Mouse (Mus musculus): Measurements from ENCODE around the gene Fam172a. TPM values are rescaled to one million over a fixed set of nuclear protein-coding genes. Genes with fewer than 3 reads are reported as not detected.

The Fam172a gene
- polyA plus RNA-seq, 1 experiment from 2014 or later: 39.8 TPM

DNA sequence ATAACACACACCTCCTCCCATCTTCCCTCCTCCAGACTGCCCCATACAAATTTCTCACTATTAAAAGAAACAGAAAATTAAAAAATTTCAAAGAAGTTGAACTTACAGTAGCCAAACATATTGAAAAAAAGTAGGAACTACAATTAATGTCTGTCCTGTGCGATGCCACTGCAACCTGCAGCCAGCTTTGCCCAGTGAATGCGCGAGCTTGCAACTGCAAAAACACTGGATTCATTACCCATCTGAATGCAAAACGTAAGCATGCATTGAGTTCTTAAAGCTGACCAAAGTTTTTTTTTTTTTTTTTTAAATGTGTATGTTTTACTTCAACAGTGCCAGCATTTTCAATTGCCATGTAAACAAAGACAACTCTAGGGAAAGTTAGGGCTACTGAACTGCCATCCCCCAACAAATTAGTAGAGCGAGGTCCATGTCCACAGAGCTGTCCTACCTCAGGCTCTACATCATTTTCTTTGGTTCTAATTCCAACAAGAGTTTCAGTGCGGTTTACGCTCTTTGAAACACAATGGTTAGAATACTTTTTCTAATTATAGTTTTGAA lies 494.5 kb downstream of the Fam172a start:
- 21% methylated on average over 7 of the region's 7 CpGs for WGBS
- Histone ChIP-seq H3K4me2 (peak overlapping the region; percentile 88), H3K4me1 (peaks cover 17% of the 10 kb centered on the region), H3K4me3 (peak overlapping the region; percentile 47), H3K27me3 (peaks cover 86% of the 10 kb centered on the region), H3K9ac (peak overlapping the region; percentile 27; the same call in 1 of the 2 replicates), H3K27ac (peak overlapping the region; percentile 45; the same call in 1 of the 2 replicates), H3K36me3 (no peaks in the 10 kb centered on the region), H3K9me3 (no peaks in the 10 kb centered on the region)
- ATAC-seq (ENCODE audit: insufficient number of reproducible peaks, insufficient read depth, low FRiP score, low TSS enrichment, low read depth): no peak

- H3K27ac ChIP-seq: peak overlapping the region; percentile 96
- peaks cover 17% of the 10 kb centered on the region for H3K4me1 ChIP-seq
- peak overlapping the region; percentile 88 for H3K9ac ChIP-seq
- H3K4me3 ChIP-seq: peak overlapping the region; percentile 71
- no peaks in the 10 kb centered on the region for H3K36me3 ChIP-seq
- WGBS: under 1% methylated on average over 9 of the region's 9 CpGs
- no peak for ATAC-seq (ENCODE audit: insufficient number of reproducible peaks, insufficient read depth, low FRiP score, low TSS enrichment, low read depth)
- peaks cover 82% of the 10 kb centered on the region for H3K27me3 ChIP-seq
- no peaks in the 10 kb centered on the region for H3K9me3 ChIP-seq
- H3K4me2 ChIP-seq: peak overlapping the region; percentile 88
Measured at GRCm38 (mm10) chr13:78197286-78197818, 495.5 kb downstream of the Fam172a start.

GRCm38 (mm10) chr13:78197819-78198390 lies 496.1 kb downstream of the Fam172a start:
- ATAC-seq (ENCODE audit: insufficient number of reproducible peaks, insufficient read depth, low FRiP score, low TSS enrichment, low read depth): no peak
- H3K27me3 ChIP-seq: peaks cover 82% of the 10 kb centered on the region
- no peaks in the 10 kb centered on the region for H3K9me3 ChIP-seq
- H3K4me1 ChIP-seq: peaks cover 18% of the 10 kb centered on the region
- H3K27ac ChIP-seq: peak overlapping the region; percentile 96
- under 1% methylated on average over 31 of the region's 33 CpGs for WGBS
- no peaks in the 10 kb centered on the region for H3K36me3 ChIP-seq
- H3K9ac ChIP-seq: peak overlapping the region; percentile 88
- peak overlapping the region; percentile 88 for H3K4me2 ChIP-seq
- peak overlapping the region; percentile 71 for H3K4me3 ChIP-seq

DNA sequence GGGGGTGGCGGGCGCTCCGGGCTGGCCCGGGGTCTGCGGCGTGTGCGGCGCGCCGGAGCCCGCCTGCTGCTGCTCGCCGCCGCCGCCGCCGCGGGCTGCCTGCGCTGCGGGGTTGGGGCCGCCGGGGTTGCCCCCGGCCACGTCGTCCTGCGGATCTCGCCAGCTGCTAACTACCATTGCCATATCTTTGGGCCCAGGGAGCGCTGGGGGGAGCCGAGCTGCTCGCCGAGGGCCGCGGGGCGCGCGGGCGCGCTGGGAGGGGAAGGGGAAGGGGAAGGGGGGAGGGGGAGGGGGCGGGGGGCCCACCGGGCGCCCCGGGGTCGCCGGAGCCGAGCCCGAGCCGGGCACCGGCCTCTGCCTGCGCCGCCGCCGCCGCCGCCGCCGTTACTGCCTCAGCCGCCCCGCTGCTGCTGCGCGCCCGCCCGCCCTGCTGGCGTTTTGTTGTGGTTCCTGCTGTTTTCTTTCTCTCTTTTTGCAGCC lies 496.6 kb downstream of the Fam172a start:
- Histone ChIP-seq H3K27ac (peak overlapping the region; percentile 96), H3K4me2 (peak overlapping the region; percentile 88), H3K4me3 (peak overlapping the region; percentile 71), H3K9ac (peak overlapping the region; percentile 88), H3K36me3 (no peaks in the 10 kb centered on the region), H3K4me1 (peaks cover 23% of the 10 kb centered on the region), H3K27me3 (peaks cover 82% of the 10 kb centered on the region), H3K9me3 (no peaks in the 10 kb centered on the region)
- WGBS: 0% methylated on average over 22 of the region's 63 CpGs
- ATAC-seq (ENCODE audit: insufficient number of reproducible peaks, insufficient read depth, low FRiP score, low TSS enrichment, low read depth): no peak

- Histone ChIP-seq H3K4me2 (peak overlapping the region; percentile 88), H3K9ac (peak overlapping the region; percentile 88), H3K27me3 (peaks cover 82% of the 10 kb centered on the region), H3K36me3 (no peaks in the 10 kb centered on the region), H3K9me3 (no peaks in the 10 kb centered on the region), H3K4me3 (peak overlapping the region; percentile 71), H3K4me1 (peaks cover 27% of the 10 kb centered on the region), H3K27ac (peak overlapping the region; percentile 96)
- ATAC-seq (ENCODE audit: insufficient number of reproducible peaks, insufficient read depth, low FRiP score, low TSS enrichment, low read depth): peak; percentile 22; the same call in 1 of the 2 replicates
- under 1% methylated on average over 85 of the region's 92 CpGs for WGBS
Measured at GRCm38 (mm10) chr13:78198871-78199641, 497.2 kb downstream of the Fam172a start.

DNA sequence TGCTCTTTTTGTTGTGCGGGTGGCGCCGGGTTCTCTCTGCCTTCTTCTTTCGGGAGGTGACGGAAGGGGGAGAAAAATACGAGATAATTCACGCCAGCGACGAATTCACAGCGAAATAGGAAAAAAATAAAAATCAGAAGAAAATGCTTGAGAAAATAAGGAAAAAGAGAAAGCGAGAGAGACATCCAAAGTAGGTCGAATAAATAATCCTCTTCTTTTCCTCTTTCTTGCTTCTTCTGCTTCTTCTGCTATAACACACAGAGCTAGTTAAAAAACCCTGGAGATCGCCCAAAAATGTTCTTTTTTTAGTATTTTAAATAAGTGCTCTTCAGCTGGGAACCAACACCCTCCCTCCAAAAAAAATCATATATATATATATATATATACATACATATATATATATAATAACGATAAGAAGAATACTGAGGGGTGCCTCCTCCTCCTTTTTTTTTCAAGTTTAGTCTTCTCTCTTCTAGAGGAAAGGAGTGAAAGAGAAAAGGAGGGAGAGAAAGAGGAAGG lies 497.9 kb downstream of the Fam172a start, which contains the start of gene Nr2f1:
TSS of gene Nr2f1 (minus strand) at position 116 of the 519 bp plus-strand sequence.
- H3K27me3 ChIP-seq: peaks cover 82% of the 10 kb centered on the region
- peak within 1 kb of the TSS; percentile 88 for H3K9ac ChIP-seq
- no peaks in the 10 kb centered on the region for H3K9me3 ChIP-seq
- peak within 1 kb of the TSS; percentile 88 for H3K4me2 ChIP-seq
- under 1% methylated on average over 14 of the region's 14 CpGs for WGBS
- H3K4me1 ChIP-seq: peaks cover 24% of the 10 kb centered on the region
- peak within 1 kb of the TSS; percentile 96 for H3K27ac ChIP-seq
- H3K36me3 ChIP-seq: no peaks in the 10 kb centered on the region
- H3K4me3 ChIP-seq: peak within 1 kb of the TSS; percentile 71
- no peak for ATAC-seq (ENCODE audit: insufficient number of reproducible peaks, insufficient read depth, low FRiP score, low TSS enrichment, low read depth)

GRCm38 (mm10) chr13:78200407-78200806 lies 498.6 kb downstream of the Fam172a start:
- under 1% methylated on average over 9 of the region's 9 CpGs for WGBS
- ATAC-seq (ENCODE audit: insufficient number of reproducible peaks, insufficient read depth, low FRiP score, low TSS enrichment, low read depth): no peak
- Histone ChIP-seq H3K4me2 (peak overlapping the region; percentile 88), H3K9ac (no peak overlapping the region), H3K27ac (0 out of 2 replicates have a peak overlapping the region, but pooled peaks have one; percentile 22), H3K4me3 (peak overlapping the region; percentile 71), H3K27me3 (peaks cover 81% of the 10 kb centered on the region), H3K36me3 (no peaks in the 10 kb centered on the region), H3K4me1 (peaks cover 17% of the 10 kb centered on the region), H3K9me3 (no peaks in the 10 kb centered on the region)

DNA sequence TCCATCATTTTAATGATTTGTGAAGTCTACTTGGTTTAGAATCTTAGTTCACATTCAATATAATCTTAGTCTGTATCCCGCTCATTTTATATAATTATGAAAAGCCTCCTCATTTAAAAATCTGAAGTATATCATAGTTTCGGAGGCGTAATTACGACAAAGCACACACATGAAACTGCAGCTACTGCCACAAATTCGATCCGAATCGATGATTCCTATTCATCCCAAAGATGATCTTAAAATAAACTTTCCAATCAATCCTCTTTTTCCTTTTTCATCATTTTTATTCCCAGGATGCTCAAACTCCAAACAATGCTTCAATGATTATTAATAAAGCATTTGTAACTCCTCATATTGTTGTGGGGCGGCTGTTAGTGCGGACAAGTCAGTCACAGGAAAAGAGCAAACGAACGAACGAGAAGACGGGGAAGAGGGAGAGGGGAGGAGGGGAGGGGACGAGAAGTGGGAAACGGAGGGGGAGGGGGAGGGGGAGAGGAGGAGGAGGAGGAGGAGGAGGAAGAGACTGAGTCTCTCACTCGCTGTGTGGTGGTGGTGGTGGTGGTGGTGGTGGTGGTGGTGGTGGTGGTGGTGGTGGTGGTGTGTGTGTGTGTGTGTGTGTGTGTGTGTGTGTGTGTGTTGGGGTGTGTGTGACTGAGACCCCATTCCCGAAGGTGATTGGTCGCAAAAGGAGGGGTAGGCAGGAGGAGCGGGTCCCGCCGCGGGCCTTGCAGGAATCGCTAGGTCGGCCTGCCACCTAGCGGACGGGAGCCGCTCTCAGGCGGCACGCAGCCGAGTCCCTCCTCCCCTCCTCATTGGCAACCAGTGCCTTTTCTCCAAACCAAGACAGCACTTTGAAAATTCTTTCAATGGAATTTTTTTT lies 499.4 kb downstream of the Fam172a start:
- H3K4me2 ChIP-seq: peak overlapping the region; percentile 88
- H3K27me3 ChIP-seq: peaks cover 80% of the 10 kb centered on the region
- no peaks in the 10 kb centered on the region for H3K36me3 ChIP-seq
- H3K27ac ChIP-seq: no peak overlapping the region
- H3K9me3 ChIP-seq: no peaks in the 10 kb centered on the region
- peak overlapping the region; percentile 71 for H3K4me3 ChIP-seq
- H3K4me1 ChIP-seq: peaks cover 17% of the 10 kb centered on the region
- under 1% methylated on average over 27 of the region's 30 CpGs for WGBS
- peak; percentile 53 for ATAC-seq (ENCODE audit: insufficient number of reproducible peaks, insufficient read depth, low FRiP score, low TSS enrichment, low read depth)
- H3K9ac ChIP-seq: peak overlapping the region; percentile 73; the same call in 1 of the 2 replicates

GRCm38 (mm10) chr13:78201871-78202565 lies 500.2 kb downstream of the Fam172a start:
- no peak for ATAC-seq (ENCODE audit: insufficient number of reproducible peaks, insufficient read depth, low FRiP score, low TSS enrichment, low read depth)
- peaks cover 81% of the 10 kb centered on the region for H3K27me3 ChIP-seq
- peak overlapping the region; percentile 73 for H3K9ac ChIP-seq
- H3K27ac ChIP-seq: peak overlapping the region; percentile 73
- H3K4me2 ChIP-seq: peak overlapping the region; percentile 88
- under 1% methylated on average over 22 of the region's 22 CpGs for WGBS
- no peaks in the 10 kb centered on the region for H3K9me3 ChIP-seq
- peaks cover 17% of the 10 kb centered on the region for H3K4me1 ChIP-seq
- H3K36me3 ChIP-seq: no peaks in the 10 kb centered on the region
- H3K4me3 ChIP-seq: peak overlapping the region; percentile 71
